Mouse (Mus musculus) liver (tissue): ENCODE results near the gene Atxn7l3.
A peak's percentile ranks its signal among the peaks of the same experiment; 100 is the strongest.

Source experiments
- DNase-seq: peaks from one replicate; pipeline ENCODE4 v3.0.0-alpha.2; 2020; ENCODE audit warnings: mixed read lengths

The Atxn7l3 gene

GRCm38 (mm10) chr11:102296491-102297472 lies at the start of gene Atxn7l3:
Atxn7l3 (minus strand) TSS chr11:102296631.
- peak; percentile 100 for DNase-seq

DNA sequence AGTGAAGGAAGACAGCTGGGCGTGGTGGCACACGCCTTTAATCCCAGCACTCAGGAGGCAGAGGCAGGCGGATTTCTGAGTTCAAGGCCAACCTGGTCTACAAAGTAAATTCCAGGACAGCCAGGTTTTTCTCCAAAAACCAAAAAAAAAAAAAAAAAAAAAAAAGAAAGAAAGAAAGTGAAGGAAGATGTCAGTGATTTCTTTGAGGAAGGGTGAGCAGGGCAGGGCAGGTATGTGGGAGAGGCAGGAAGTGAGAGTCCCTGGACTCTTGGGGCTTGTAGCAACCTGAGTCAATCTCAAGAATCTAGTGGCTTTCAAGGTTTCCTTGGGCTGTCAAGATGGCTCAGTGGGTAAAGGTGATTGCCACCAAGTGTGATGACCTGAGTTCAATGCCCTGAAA lies 48.0 kb upstream of the Atxn7l3 start:
- DNase-seq, result no peak

DNA sequence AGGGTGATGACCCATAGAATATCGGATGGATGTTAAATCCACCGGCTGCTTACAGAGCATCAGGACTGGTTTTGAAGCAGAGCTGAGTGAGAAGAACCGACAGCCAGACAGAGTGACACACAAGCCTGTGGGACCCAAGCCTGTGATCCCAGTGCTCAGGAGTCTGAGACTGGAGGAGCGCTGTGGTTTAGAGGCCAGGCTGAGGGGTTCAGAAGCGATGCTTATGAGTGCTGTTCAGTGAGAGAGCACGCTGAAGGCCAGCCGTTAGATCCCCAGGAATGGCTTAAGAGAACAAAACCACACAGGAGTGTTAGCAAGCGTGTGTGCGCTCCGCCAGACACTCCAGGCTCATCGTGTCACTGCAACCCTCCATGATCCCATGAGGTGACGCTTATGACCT lies 46.3 kb upstream of the Atxn7l3 start:
- DNase-seq, result no peak

DNA sequence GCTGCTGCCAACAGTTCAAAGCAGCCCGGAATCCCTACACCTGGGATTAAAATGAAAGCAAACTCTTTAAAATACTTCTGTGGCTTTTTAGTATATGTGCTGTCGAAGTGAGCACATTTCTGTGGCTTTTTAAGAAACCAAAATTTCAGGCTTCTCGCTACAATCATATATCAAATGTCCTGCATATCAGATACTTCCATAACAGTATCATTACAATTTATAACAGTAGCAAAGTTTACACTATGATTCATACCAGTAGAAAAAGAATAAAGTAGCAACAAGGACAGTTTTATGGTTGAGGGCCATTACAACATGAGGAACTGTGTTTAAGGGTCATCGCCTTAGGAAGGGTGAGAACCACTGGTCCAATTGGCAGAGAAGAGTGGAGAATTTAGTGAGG lies 44.7 kb upstream of the Atxn7l3 start:
- no peak for DNase-seq

- DNase-seq, result peak; percentile 36
Measured at GRCm38 (mm10) chr11:102339624-102340023, 43.2 kb upstream of the Atxn7l3 start.

DNA sequence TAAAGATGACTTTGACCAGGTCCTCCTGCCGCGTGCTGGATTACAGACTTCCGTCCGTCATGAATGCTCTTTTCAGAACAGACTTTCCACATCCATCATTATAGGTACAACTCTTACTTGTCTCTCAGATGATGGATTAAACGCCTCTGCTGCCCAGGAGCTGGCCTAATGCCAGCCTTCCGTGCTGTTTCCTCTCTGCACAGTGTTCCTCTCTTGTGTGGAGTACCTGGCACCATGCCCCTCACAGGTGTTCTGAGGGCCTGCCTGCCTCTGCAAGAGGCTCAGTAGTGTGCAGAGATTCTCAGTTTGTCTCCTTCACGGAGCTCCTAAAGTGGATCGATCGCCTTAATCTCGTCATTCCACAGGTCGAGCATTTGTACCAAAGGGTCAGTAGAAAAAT lies 42.8 kb upstream of the Atxn7l3 start:
- DNase-seq, result no peak

- no peak for DNase-seq
Measured at GRCm38 (mm10) chr11:102338561-102338960, 42.1 kb upstream of the Atxn7l3 start.

DNA sequence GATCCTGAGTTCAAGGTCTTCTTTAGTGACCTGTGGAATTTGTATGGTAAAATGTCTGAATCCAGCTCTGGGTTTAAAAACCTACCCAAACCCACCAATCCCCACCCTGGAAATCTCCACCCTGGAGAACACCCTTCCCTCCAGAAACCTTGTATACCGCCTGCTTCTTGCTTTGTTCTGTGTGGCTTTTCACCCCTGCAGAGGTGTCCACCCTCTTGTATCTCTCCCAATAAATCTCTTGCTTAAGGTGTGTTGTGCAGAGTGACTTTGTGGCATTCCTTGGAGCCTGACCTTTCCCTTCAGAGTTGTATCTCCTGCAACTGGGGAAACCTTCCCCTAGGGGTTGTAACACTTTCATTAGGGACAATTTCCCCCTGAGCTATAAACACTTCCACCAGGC lies 41.5 kb upstream of the Atxn7l3 start:
- no peak for DNase-seq

DNA sequence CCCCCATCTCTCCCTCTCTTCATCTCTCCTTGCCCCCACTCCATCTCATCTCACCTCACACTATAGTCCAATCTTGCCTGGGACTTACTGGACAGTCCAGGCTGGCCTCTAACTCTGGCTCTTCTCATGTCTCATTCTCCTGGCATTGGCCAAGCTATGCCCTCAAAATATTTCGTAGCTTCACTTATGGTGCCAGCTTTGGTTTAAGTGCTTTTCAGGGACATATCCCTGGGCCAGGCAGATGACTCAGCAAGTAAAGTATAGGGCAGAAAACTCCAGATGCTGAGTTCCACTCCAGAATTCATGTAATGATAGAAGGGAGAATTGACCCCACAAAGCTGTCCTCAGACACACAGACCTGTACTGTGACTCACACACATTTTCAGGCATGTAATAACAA lies 39.8 kb upstream of the Atxn7l3 start:
- DNase-seq, result no peak

- DNase-seq, result no peak
Measured at GRCm38 (mm10) chr11:102334973-102335700, 38.7 kb upstream of the Atxn7l3 start.

- DNase-seq, result no peak
Measured at GRCm38 (mm10) chr11:102334010-102334409, 37.6 kb upstream of the Atxn7l3 start.

- no peak for DNase-seq
Measured at GRCm38 (mm10) chr11:102333061-102333460, 36.6 kb upstream of the Atxn7l3 start.

DNA sequence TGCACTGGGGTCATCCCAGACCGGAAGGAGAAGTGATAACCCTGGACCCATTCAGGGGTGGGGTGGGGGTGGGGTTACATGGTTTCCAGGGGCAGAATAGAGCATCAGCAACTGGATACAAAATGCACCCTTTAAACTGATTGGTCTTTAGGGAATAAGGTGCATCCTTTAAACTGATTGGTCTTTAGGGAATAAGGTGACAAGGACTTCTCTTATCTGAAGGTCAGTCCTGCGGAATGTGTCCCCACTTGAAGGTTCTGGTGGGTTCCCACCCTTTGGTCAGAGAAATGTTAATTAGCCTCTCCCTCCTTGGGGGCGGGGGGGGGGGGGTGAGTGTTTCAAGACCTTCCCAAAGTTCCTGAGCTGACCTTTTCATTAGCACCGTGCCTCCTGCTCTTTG lies 35.4 kb upstream of the Atxn7l3 start:
- no peak for DNase-seq

GRCm38 (mm10) chr11:102330039-102330438 lies 33.6 kb upstream of the Atxn7l3 start:
- DNase-seq, result no peak

- DNase-seq, result no peak
Measured at GRCm38 (mm10) chr11:102329518-102329917, 33.1 kb upstream of the Atxn7l3 start.

GRCm38 (mm10) chr11:102327839-102328238 lies 31.4 kb upstream of the Atxn7l3 start:
- peak; percentile 45 for DNase-seq

- DNase-seq, result no peak
Measured at GRCm38 (mm10) chr11:102327250-102327649, 30.8 kb upstream of the Atxn7l3 start.

DNA sequence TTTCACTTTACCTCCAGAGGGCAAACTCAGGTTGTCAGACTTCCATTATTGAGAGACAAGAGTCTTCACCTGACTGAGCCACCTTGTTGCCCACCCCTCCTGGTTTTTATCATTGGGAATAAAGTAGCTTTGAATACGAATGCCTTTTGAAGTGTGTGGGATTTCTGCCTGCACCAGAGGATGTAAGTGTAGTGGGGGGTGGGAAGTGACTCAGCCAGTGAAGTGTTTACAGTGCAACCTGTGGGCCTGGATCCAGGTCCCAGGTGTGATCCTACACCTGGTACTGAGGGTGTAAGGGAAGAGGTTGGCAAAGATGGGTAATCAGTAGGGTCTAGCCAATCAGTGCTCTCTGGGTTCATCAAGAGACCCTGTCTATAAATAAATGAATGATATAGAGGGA lies 27.1 kb upstream of the Atxn7l3 start:
- DNase-seq, result no peak

- DNase-seq, result no peak
Measured at GRCm38 (mm10) chr11:102321931-102322330, 25.5 kb upstream of the Atxn7l3 start.

DNA sequence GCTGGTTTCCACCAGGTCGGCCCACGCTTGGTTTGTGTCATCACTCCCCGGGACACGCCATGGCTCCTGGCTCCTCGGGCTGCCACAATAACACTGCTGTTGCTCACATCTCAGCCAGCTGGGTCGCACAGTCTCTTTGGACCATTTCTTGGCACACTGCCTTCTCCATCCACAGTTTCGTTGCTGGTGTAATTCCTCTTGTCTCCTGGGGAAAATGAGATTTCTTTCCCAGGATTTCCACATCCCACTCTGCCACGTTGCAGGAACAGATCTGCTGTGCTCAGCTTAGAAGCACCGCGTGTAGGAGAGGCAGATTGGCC lies 24.2 kb upstream of the Atxn7l3 start:
- DNase-seq, result no peak

GRCm38 (mm10) chr11:102319941-102320685 lies 23.7 kb upstream of the Atxn7l3 start:
- peak; percentile 89 for DNase-seq

DNA sequence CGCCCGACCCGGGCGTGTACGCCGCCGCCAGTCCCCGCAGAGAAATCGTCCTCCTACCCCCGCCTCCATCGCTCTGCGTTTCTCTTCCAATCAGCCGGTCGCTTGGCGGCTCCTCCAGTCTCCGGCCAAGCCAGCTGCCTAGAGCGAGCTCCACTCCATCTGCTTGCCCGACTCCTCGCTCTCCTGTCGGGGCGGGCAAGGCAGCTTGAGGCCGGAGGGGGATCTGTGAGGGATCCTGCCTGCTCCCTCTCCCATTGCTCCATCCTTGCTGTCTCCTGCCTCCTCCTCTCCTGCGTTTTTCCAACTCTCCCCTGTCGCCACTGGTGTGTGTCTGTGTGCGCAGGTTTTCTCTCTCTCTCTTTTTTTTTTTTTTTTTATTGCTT lies 23.0 kb upstream of the Atxn7l3 start, which contains the start of gene Ubtf:
TSS of gene Ubtf (minus strand) at position 333 of the 383 bp plus-strand sequence.
- DNase-seq, result peak; percentile 89
